Mouse (Mus musculus): Measurements from ENCODE around the gene Btg1-ps2. TPM values are rescaled to one million over a fixed set of nuclear protein-coding genes. Genes with fewer than 3 reads are reported as not detected.
"Not testable (repeated sequence)": the region's sequence is repeated elsewhere in the genome, so short reads cannot be mapped to it uniquely, and the experiment has no call there.

The Btg1-ps2 gene
- not detected in 2 replicates for polyA plus RNA-seq (2015; fragmentation: Nextera tagmentation; extraction: Ambion mirVana)

DNA sequence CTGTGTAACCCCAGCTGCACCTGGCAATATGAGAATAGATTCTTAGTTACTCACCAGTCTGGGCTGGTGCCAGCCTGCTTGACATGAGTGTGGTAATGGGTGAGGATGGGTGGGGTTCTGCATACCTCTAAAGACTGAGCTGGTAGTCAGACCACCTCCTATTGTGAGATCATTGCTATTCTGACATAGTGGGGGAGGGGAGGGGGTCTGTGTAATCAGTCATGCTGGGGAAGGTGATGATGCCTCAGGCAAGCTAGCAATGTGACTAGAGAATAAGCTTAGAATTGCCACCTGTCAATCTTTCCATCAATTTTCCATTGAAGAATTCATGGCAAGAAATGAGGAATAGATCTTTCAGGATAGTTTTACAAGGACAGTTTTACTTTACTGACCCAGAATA, at the start of gene Btg1-ps2:
Gene Btg1-ps2, minus strand, starts transcription at position 101 of the 400 bp plus-strand sequence.
- not testable (repeated sequence) for H3K27ac ChIP-seq (replicated peaks); H3K27me3 ChIP-seq (ENCODE audit: control insufficient read depth, insufficient read depth, low read length); H3K4me3 ChIP-seq (ENCODE audit: low read depth, low read length); DNase-seq (ENCODE audit: low spot score); H3K36me3 ChIP-seq (ENCODE audit: control insufficient read depth, insufficient read depth, low read length); H3K9me3 ChIP-seq (ENCODE audit: control insufficient read depth, low read length); H3K4me1 ChIP-seq (replicated peaks; ENCODE audit: control insufficient read depth, insufficient read depth); ATAC-seq (ENCODE audit: low FRiP score, low TSS enrichment); H3K4me2 ChIP-seq (replicated peaks; ENCODE audit: low read depth); H3K9ac ChIP-seq (ENCODE audit: low read length)

DNA sequence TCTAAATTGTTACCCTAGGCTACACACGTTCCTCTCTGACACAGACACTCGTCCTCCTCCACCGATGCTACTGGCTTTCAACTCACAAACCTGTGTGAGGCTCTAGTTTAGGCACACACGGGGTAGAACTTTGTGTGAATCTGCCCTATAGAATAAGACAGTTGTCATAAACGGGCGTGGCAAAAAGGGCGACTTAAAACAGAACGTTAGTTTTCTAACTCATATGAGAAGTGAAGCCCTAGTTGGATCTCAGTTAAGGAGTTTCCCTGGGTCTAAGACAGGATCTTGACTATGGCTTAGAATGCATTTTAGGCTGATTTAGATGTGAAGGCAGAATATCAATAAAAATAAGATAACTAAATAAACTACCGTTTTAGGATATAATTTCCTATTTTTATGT, 42.1 kb upstream of the Btg1-ps2 start, which contains the start of gene Rhox11:
Gene Rhox11, minus strand, starts transcription at position 101 of the 400 bp plus-strand sequence.
- ATAC-seq (ENCODE audit: low FRiP score, low TSS enrichment) (no peak), DNase-seq (ENCODE audit: low spot score) (no peak)
- no peak within 1 kb of the TSS for H3K9ac ChIP-seq (ENCODE audit: low read length)
- H3K27me3 ChIP-seq (ENCODE audit: control insufficient read depth, insufficient read depth, low read length): no peaks in the 10 kb centered on the region
- H3K36me3 ChIP-seq (ENCODE audit: control insufficient read depth, insufficient read depth, low read length): no peaks in the 10 kb centered on the region
- no peaks in the 10 kb centered on the region for H3K9me3 ChIP-seq (ENCODE audit: control insufficient read depth, low read length)
- no peak within 1 kb of the TSS for H3K4me3 ChIP-seq (ENCODE audit: low read depth, low read length)
- no peak within 1 kb of the TSS for H3K27ac ChIP-seq (replicated peaks)
- TF ChIP-seq EP300 (optimal IDR thresholded peaks at IDR 0.05) (no peak), CTCF (IDR thresholded peaks at IDR 0.05; ENCODE audit: low read depth) (no peak)
- no peaks in the 10 kb centered on the region for H3K4me1 ChIP-seq (replicated peaks; ENCODE audit: control insufficient read depth, insufficient read depth)
- WGBS: 85% methylated on average over 9 of the region's 9 CpGs
- H3K4me2 ChIP-seq (replicated peaks; ENCODE audit: low read depth): no peak within 1 kb of the TSS

GRCm38 (mm10) chrX:38084226-38084625, 41.3 kb upstream of the Btg1-ps2 start:
- Histone ChIP-seq H3K9ac (ENCODE audit: low read length) (no peak overlapping the region), H3K4me1 (replicated peaks; ENCODE audit: control insufficient read depth, insufficient read depth) (no peaks in the 10 kb centered on the region), H3K4me2 (replicated peaks; ENCODE audit: low read depth) (no peak overlapping the region), H3K27me3 (ENCODE audit: control insufficient read depth, insufficient read depth, low read length) (no peaks in the 10 kb centered on the region), H3K4me3 (ENCODE audit: low read depth, low read length) (no peak overlapping the region), H3K36me3 (ENCODE audit: control insufficient read depth, insufficient read depth, low read length) (no peaks in the 10 kb centered on the region), H3K27ac (replicated peaks) (no peak overlapping the region), H3K9me3 (ENCODE audit: control insufficient read depth, low read length) (no peaks in the 10 kb centered on the region)
- 14% methylated on average over 12 of the region's 12 CpGs for WGBS
- peak; percentile 77 for TF ChIP-seq CTCF (IDR thresholded peaks at IDR 0.05; ENCODE audit: low read depth)
- no peak for TF ChIP-seq EP300 (optimal IDR thresholded peaks at IDR 0.05)
- DNase-seq (ENCODE audit: low spot score) (peak; percentile 46), ATAC-seq (ENCODE audit: low FRiP score, low TSS enrichment) (no peak)

- WGBS: 82% methylated on average over 11 of the region's 11 CpGs
- ATAC-seq (ENCODE audit: low FRiP score, low TSS enrichment): no peak
- TF ChIP-seq EP300 (optimal IDR thresholded peaks at IDR 0.05) (no peak), CTCF (IDR thresholded peaks at IDR 0.05; ENCODE audit: low read depth) (no peak)
These were observed 23.3 kb upstream of the Btg1-ps2 start, which contains the start of gene Rhox10 for GRCm38 (mm10) chrX:38066175-38066574. TSS of gene Rhox10 (plus strand) at chrX:38066475.

GRCm38 (mm10) chrX:38061544-38061943, 18.6 kb upstream of the Btg1-ps2 start:
- Histone ChIP-seq H3K9ac (ENCODE audit: low read length) (no peak overlapping the region), H3K36me3 (ENCODE audit: control insufficient read depth, insufficient read depth, low read length) (no peaks in the 10 kb centered on the region), H3K4me2 (replicated peaks; ENCODE audit: low read depth) (no peak overlapping the region), H3K4me1 (replicated peaks; ENCODE audit: control insufficient read depth, insufficient read depth) (no peaks in the 10 kb centered on the region), H3K4me3 (ENCODE audit: low read depth, low read length) (no peak overlapping the region), H3K27ac (replicated peaks) (no peak overlapping the region), H3K9me3 (ENCODE audit: control insufficient read depth, low read length) (no peaks in the 10 kb centered on the region), H3K27me3 (ENCODE audit: control insufficient read depth, insufficient read depth, low read length) (no peaks in the 10 kb centered on the region)
- WGBS: 0% methylated on average over 1 of the region's 1 CpGs
- DNase-seq (ENCODE audit: low spot score): no peak
- no peak for ATAC-seq (ENCODE audit: low FRiP score, low TSS enrichment)
- no peak for TF ChIP-seq EP300 (optimal IDR thresholded peaks at IDR 0.05)
- TF ChIP-seq CTCF (IDR thresholded peaks at IDR 0.05; ENCODE audit: low read depth): peak; percentile 61

More at GRCm38 (mm10) chrX:38066175-38066574, 23.3 kb upstream of the Btg1-ps2 start, which contains the start of gene Rhox10:
- H3K4me3 ChIP-seq (ENCODE audit: low read depth, low read length): no peak within 1 kb of the TSS
- no peak within 1 kb of the TSS for H3K9ac ChIP-seq (ENCODE audit: low read length)
- H3K27ac ChIP-seq (replicated peaks): no peak within 1 kb of the TSS
- H3K4me1 ChIP-seq (replicated peaks; ENCODE audit: control insufficient read depth, insufficient read depth): no peaks in the 10 kb centered on the region
- no peaks in the 10 kb centered on the region for H3K36me3 ChIP-seq (ENCODE audit: control insufficient read depth, insufficient read depth, low read length)
- no peaks in the 10 kb centered on the region for H3K9me3 ChIP-seq (ENCODE audit: control insufficient read depth, low read length)
- DNase-seq (ENCODE audit: low spot score): no peak
- no peaks in the 10 kb centered on the region for H3K27me3 ChIP-seq (ENCODE audit: control insufficient read depth, insufficient read depth, low read length)
- H3K4me2 ChIP-seq (replicated peaks; ENCODE audit: low read depth): no peak within 1 kb of the TSS

DNA sequence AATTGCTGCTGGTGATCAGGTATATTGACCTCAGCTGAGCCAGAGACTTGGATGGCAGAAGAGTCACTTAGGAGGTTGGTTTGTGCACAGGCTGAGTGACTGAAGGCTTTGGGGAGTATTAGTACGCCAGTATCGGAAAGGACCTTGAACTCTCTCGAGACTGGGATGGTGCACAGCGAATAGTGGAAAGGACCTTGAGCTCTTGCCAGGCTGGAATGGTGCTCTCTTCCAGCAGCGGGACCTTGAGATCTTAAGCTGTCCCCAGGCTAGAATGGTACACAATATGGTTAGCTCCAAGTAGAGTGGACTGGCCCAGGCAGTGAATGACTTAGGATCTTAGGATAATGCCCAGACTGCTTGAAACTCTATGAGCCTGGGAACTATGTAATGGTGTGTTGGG, 3.2 kb downstream of the Btg1-ps2 start:
- DNase-seq (ENCODE audit: low spot score): no peak
- no peak for ATAC-seq (ENCODE audit: low FRiP score, low TSS enrichment)
- 95% methylated on average over 5 of the region's 5 CpGs for WGBS
- Histone ChIP-seq H3K9me3 (ENCODE audit: control insufficient read depth, low read length) (no peaks in the 10 kb centered on the region), H3K4me1 (replicated peaks; ENCODE audit: control insufficient read depth, insufficient read depth) (no peaks in the 10 kb centered on the region), H3K9ac (ENCODE audit: low read length) (no peak overlapping the region), H3K27me3 (ENCODE audit: control insufficient read depth, insufficient read depth, low read length) (no peaks in the 10 kb centered on the region), H3K4me2 (replicated peaks; ENCODE audit: low read depth) (no peak overlapping the region), H3K4me3 (ENCODE audit: low read depth, low read length) (no peak overlapping the region), H3K27ac (replicated peaks) (no peak overlapping the region), H3K36me3 (ENCODE audit: control insufficient read depth, insufficient read depth, low read length) (no peaks in the 10 kb centered on the region)
- TF ChIP-seq CTCF (IDR thresholded peaks at IDR 0.05; ENCODE audit: low read depth) (no peak), EP300 (optimal IDR thresholded peaks at IDR 0.05) (no peak)

Measured in stomach, postnatal 0 days (tissue).